Mouse (Mus musculus): ENCODE results near the gene Tgif2. TPM values are rescaled to one million over a fixed set of nuclear protein-coding genes. Genes with fewer than 3 reads are reported as not detected.
"Not testable (repeated sequence)": the region's sequence is repeated elsewhere in the genome, so short reads cannot be mapped to it uniquely, and the experiment has no call there.

Tgif2 gene
- total RNA-seq, 2 experiments from 2014 or later = 0.38 to 0.73 TPM

DNA sequence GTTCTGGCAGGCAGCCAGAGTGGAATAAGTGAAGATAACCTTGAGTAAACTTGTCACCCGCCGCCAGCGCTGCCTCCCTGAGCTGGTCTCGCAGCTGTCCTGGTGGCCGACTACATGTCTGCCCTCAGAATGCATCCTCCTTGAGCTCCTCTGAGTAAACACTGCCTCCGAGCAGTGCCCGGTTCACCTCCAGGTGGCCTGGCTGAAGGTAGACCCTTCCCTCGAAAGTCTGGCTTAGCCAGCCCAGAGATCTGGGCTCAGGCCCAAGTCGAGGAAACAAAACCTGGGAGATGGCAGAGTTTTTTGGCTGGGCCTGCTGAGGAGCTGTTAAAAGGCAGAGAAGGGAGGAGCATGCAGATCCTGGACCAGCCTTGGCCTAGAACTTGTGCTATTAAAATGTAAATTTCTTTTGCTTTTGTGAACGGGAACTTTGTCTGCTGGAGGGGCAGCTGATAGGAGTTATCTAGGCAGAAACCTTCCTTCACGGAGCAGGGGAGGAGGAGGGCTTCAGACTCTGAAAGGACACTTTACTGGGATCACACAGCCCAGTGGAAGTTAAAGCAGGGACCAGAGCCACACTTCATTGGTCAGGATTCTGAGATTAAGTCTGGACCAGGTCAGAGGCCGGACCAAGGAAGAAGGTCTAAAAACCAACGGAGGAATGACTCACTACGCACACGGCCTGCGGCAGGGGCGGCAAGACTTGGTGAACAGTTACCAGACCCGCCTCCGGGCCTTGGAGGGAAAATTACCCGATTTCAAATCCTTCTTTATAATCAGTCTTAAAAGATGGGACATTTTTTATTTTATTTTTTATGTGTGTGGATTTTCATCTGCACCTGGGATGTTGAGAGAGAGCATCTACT lies 2.3 kb downstream of the Tgif2 start:
- peak; percentile 26; the same call in 1 of the 2 replicates for ATAC-seq (ENCODE audit: poor library complexity, severe bottlenecking)

DNA sequence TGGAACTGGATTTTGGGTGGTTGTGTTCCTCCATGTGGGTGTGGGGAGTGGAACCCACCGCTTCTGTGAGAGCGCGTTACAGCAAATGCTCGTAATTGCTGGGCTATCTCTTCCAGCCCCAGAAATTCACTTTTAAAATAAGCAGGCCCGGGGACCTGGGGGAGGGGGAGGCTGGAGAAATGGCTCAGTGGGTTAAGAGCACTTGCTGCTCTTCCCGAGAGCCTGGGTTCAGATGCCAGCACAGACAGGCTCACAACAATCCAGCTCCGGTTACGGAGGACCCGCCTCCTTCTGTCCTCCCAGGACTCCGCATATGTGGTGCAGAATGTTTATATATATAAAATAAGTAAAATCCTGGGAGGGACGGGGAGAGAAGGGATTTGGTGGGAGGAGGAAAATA lies 2.9 kb downstream of the Tgif2 start:
- no peak for ATAC-seq (ENCODE audit: poor library complexity, severe bottlenecking)

- ATAC-seq (ENCODE audit: poor library complexity, severe bottlenecking) = no peak
Measured at GRCm38 (mm10) chr2:156843331-156843730, 3.5 kb downstream of the Tgif2 start.

DNA sequence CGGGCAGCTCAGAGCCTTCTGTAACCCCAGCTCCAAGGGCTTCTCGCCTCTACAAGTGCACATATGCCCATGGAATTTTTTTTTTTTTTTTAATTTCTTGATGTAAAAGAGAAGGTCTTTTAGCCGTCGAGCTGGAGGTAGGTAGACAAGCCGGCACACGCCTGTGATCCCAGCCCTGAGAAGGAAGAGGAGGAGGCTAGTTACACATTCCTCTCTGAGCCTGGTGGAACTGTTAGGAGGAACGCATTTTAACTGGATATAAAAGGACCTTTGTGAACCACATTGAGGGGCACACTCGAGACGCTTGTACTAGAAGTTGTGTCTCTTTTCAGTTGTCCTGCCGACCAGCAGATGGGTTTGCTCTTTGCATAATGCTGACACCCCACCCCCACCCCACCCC lies 4.9 kb downstream of the Tgif2 start:
- no peak for ATAC-seq (ENCODE audit: poor library complexity, severe bottlenecking)

DNA sequence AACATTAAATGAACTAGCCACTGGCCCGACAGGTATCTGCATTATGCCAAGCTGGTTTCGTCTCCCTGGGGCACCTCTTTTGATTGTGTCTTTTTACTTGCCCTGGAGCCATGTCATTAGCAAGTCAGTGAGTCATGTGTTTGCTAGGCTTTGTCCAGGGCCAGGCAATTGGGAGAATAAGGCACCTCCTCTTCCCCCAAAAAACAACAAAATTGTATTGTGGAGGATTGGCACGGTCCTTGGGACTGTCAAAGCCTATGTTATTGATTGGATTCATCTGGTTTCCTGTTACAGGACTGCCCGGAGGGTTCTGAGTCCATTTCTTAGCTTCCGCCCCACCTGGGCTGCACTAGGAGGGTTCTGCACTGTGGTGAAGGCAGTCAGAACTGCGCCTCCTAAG lies 7.8 kb downstream of the Tgif2 start:
- no peak for ATAC-seq (ENCODE audit: poor library complexity, severe bottlenecking)

DNA sequence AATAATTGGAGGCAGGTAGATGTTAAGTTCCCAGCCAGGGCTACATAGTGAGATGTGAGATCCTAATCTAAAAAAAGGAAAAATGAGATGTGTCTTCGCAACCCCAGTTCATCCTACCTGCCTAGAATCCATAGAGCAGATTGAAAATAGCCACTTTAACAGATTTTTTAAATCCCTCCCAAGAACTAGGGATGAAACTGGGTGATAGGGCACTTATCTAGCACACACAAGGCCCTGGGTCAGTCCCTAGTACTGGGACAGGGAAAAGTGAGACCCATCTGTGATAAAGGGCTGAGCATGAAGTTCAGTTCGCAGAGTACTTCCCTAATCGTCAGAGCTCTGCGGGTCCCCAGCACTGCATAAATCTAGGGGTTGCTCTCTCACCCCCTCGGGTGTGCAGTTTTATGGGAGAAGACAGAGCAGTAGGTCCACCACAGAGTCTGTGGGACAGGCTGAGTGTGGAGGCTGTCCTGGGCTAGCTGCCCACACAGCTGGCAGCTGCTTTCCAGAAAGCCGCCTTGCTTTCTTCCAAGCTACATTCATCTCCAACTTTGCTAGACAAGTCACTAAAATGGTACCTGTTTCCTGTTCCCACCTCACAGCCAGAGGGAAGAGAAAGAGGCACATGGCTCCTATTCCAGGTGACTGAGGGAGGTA lies 8.8 kb downstream of the Tgif2 start:
- ATAC-seq (ENCODE audit: poor library complexity, severe bottlenecking) = no peak

DNA sequence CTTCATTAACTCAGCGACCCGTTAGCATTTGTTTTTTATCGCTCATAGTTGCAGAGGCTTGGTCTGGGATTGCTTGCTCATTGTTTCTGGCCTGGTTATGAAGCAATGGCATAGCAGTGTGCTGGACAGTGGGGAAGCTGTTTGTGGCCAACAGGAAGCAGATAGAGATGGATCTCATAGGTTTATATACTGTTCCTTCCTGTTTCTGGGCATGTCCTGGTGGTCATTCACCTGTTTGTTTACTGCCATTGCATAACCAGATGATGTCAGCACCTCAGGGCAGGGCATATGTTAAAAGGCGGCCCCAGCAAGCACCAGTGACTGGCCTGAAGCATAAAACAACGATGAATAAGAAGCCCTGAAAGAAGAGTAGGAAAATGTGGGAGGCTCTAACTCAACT lies 10.7 kb downstream of the Tgif2 start:
- ATAC-seq (ENCODE audit: poor library complexity, severe bottlenecking) = peak; percentile 95

DNA sequence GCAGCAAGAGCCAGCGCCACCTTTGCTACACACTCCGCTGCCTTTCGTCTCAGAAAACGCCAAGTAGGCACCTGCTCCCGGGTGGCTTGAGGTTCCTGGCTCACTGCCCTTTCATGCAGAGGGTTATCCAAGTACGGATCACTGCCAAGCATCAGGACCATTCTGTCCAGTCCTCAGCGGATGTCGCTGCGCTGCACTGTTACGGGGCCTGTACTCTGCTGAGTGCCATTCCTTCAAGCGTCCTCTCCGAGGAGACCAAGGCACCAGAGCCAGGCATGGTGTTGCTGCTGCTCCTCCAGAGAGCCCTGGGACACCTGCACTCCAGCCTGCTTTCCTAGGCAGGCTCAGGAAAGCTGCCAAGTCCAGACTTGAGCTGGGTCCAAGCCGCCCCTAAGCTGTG lies 13.8 kb downstream of the Tgif2 start:
- ATAC-seq (ENCODE audit: poor library complexity, severe bottlenecking) = not testable (repeated sequence)

GRCm38 (mm10) chr2:156853999-156854771 lies 14.4 kb downstream of the Tgif2 start:
- not testable (repeated sequence) for ATAC-seq (ENCODE audit: poor library complexity, severe bottlenecking)

DNA sequence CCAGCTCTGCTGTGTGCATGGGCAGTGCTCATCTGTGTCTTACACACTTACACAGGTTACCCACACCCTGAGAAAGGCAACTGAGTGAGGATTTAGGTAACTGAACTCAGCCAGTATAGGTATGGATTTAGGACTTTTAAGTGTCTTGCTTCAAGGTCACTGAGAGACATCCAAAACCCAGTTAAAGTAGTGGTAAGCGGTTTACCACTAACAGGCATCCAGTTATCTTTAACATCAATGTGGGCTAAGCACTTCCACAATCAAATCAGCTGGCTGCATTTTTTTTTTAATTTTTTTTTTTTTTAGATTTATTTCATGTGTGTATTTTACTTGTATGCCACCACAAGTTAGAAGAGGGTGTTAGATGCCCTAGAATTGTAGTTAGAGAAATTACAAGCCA lies 16.5 kb downstream of the Tgif2 start:
- ATAC-seq (ENCODE audit: poor library complexity, severe bottlenecking) = no peak

DNA sequence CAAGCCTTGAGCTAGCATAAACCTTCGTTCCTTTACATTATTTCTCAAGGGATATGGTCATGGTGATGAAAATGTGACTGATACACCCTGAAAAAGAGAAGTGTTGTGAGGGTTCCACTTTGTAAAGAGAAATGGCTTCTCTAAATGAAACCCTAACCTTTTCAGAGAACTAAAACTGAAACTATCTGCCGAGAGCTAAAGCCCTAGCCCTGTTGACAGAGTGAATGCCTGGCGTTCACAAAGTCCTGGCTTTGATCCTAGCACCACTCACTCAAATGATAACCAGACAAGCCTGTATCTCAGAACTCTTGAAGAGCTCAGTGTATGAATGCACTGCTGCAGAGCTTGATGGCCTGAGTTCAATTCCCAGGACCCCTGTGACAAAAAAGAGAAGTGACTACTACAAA lies 17.6 kb downstream of the Tgif2 start:
- ATAC-seq (ENCODE audit: poor library complexity, severe bottlenecking) = peak; percentile 81

GRCm38 (mm10) chr2:156857835-156858234 lies 18.0 kb downstream of the Tgif2 start, which contains the start of gene 4930518I15Rik:
Gene 4930518I15Rik (minus strand): TSS chr2:156857946.
- no peak for ATAC-seq (ENCODE audit: poor library complexity, severe bottlenecking)

GRCm38 (mm10) chr2:156858671-156859070 lies 18.9 kb downstream of the Tgif2 start:
- ATAC-seq (ENCODE audit: poor library complexity, severe bottlenecking) = no peak

GRCm38 (mm10) chr2:156862041-156862717 lies 22.4 kb downstream of the Tgif2 start:
- no peak for ATAC-seq (ENCODE audit: poor library complexity, severe bottlenecking)

DNA sequence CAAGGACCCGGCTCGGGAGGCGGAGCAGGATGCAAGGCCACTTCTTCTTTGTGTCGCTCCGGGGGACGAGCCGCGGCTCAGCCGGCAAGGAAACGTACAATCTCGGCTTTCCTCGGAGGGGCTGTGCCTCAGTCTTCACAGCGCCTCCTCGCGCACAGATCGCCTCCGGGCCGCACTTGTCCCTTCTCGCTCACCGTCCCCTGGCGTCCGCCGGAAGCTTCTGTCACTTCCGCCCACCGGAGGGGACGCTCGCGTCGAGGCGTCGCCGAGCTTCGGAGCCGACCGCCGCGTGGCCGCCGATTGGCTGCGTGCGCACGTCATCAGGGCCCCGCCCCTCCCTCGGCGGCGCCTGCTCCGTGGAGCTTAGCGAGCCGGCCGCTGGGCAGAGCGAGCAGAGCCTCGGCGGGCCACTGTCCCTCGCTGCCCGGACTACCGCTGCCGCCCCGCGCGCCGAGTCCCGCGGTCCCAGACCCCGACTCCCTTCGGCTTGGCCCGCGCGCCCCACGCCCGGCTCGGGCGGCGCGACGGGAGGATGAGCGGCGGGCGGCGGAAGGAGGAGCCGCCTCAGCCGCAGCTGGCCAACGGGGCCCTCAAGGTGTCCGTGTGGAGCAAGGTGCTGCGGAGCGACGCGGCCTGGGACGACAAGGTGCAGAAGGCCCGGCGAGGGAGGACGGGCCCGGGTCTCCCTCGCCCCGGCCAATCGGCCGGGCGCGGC lies 23.1 kb downstream of the Tgif2 start, which contains the start of gene Rab5if:
TSS of gene Rab5if (plus strand) at position 357 of the 715 bp plus-strand sequence.
- peak; percentile 83 for ATAC-seq (ENCODE audit: poor library complexity, severe bottlenecking)

DNA sequence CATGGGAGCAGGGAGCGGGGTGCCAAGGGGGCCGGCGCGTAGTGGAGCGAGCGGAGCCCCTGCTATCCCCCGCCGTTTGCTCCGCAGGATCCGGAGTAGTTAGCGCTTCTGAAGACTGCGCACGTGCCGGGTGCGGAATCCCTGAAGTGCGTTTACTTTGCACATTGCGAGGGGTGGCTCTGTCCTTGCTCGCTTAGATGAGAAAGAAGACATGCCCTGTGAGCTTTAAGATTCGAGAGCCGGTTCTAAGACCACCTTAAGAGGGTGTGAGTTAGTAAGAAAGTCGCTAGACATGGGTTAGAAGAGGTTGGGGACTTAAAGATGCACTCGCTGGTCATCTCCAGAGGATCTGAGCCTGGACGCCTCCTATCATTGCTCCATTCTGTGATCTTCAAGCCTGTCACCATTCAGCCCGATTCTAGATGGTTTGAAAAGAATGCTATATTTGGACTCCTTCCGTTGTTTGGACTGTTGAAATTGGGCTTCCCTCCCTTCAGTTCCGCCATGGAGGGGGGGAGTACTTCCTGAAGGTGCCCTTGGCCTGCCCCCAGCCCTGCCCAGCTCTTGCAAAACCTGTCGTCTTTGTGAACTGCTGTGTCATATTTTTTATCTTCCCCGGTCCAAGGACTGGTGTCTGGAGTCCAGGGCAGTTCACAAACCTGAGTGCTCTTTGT lies 23.8 kb downstream of the Tgif2 start:
- ATAC-seq (ENCODE audit: poor library complexity, severe bottlenecking) = peak; percentile 74

DNA sequence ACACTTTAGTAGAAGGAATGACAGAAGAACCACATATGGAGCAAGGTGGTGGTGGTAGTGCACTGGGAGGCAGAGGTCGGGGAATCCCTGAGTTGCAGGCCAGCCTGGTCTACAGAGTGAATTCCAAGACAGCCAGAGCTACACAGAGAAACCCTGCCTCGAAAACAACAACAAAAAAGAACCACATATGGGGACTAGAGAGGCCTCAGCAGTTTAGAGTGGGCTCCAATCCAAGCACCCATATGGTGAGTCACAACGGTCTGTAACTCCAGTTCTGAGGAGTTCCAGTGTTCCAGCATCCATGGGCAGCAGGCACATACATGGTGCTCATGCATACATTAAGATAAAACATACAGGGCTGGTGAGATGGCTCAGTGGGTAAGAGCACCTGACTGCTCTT lies 24.7 kb downstream of the Tgif2 start:
- ATAC-seq (ENCODE audit: poor library complexity, severe bottlenecking) = no peak

GRCm38 (mm10) chr2:156868994-156869393 lies 29.2 kb downstream of the Tgif2 start:
- ATAC-seq (ENCODE audit: poor library complexity, severe bottlenecking) = no peak

DNA sequence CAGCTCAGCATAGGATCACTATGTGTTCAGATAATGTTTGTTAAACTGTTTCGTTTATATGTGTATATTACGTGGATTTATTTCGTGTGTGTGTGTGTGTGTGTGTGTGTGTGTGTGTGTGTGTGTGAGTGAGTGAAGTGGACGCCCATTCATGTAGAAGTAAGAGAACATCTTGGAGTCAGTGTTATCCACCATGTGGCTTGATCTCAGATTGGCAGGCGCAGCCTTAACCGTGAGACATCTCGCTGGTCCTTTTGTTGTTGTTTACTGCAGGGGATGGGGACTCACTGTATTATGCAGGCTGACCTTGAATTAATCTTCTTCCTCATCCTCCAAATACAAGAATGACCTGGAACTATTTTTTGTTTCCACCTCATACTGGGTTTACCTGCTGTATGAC lies 29.7 kb downstream of the Tgif2 start:
- ATAC-seq (ENCODE audit: poor library complexity, severe bottlenecking) = no peak

All from megakaryocyte, adult 5-6 weeks (primary cell).